Mouse (Mus musculus) CD4-positive, CD25-positive, alpha-beta regulatory T cell (primary cell): ENCODE data around the gene Gm21988. TPM values are rescaled to one million over a fixed set of nuclear protein-coding genes. Genes with fewer than 3 reads are reported as not detected.

Experiments used
- polyA plus RNA-seq: library from polyadenylated mRNA; unstranded; fragments of 100-300 nt; shearing (Covaris generic); gene quantifications from one replicate; pipeline ENCODE4 v1.2.1, GENCODE M21; 2017

Gene Gm21988
- polyA plus RNA-seq, result 6.1 TPM

DNA sequence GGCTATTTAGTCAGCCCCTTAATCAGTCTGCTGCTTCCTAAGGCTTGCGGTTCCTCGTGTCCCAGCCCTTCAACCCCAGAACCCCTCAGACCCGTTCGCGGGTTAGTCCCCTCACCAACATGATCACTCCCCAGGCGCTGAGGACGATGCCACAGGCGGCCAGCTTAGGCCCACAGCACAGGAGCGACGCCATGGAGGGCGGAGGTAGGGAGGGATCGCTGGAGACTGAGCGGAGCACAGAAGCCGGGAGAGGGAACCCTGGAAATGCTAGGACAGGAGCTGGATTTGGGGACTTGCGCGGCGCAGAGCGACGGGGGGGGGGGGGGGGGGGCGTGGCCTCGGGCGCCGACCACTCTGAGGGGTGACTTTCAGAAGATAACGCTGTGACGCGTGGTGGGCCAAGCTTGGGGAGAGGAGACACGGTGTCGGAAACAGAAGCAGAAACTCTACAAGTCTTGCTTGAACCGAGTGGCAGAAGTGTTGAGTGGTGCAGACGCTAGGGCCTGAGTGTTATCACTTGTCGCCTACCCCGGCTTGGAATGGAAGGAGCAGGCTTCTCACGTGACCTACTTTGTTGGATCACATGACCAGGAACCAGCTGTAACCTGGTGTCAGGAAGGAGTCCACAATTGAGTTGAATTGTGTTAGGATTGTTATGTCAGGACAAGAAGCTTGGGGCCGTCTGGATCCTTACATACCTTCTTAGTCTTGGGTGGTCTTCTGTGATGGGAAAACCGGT, at the start of gene Gm21988, which contains the start of gene Rnasek:
Gm21988 (minus strand) TSS at position 290 of the 739 bp plus-strand sequence.
Rnasek (minus strand) TSS at position 302 of the 739 bp plus-strand sequence.

DNA sequence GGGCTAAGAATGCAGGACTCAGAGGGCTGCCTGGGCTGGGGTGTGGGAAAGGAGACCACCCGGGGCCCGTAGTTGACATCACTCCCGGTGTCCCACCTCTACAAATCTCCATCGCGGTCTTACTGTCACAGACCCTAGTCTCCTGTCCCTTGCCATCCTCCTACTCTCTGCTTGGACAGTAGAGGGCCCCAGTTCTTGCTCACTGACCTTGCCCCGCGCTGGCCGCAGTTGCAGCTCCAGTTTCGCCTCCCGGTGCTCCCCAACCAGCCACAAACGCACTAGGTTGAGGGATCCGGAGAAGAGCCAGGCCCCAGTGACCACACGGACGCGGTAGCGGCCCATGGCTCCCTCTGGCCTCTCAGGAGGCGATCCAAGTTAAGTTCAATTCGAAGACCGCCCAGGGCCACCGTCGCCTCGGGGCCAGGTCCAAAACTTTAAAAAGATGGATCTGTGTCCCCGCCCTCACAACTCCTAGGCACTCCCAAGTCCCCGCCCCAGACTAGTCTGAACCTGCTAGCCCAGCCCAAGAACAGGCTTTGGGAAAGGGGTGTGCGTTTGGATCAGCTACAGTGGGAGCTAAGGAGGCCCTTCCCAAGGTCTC, 15.4 kb upstream of the Gm21988 start, which contains the start of gene Alox12:
Alox12 (minus strand) TSS at position 423 of the 601 bp plus-strand sequence.

DNA sequence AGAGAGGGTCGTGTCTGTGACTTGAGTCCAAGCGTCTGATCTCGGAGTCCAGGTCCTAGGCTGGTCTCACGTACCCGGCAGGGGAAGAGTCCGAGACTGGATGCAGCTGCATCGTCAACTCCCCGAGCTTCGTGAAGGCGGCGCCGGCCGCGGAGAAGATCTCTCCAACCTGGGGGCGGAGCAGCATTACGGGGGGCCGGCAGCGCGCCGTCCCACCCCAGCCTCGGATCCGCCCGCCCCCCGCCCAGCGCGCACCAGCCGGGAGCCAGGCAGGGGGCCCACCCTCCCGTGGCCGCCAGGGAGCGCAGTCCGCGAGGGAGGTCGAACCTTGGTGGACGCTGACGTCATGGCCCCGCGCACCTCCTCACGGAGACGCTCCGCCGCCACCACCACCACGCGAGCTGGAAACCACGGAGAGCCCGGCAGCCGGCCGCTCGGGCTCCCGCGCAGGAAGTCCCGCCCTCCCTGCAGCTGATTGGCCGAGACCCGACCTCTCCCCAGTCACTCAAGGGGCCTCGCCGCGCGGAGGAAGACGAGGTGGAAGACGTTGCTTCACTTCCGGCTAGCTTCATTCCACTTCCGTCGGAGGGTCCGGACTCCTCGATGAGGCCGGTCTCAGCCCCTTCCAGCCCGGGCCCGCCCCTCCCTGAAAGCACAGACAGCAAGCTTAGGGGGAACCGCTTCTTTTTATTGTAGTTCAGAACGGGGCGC, 2.0 kb downstream of the Gm21988 start, which contains the start of gene 0610010K14Rik:
0610010K14Rik (minus strand) TSS at position 458 of the 711 bp plus-strand sequence.

DNA sequence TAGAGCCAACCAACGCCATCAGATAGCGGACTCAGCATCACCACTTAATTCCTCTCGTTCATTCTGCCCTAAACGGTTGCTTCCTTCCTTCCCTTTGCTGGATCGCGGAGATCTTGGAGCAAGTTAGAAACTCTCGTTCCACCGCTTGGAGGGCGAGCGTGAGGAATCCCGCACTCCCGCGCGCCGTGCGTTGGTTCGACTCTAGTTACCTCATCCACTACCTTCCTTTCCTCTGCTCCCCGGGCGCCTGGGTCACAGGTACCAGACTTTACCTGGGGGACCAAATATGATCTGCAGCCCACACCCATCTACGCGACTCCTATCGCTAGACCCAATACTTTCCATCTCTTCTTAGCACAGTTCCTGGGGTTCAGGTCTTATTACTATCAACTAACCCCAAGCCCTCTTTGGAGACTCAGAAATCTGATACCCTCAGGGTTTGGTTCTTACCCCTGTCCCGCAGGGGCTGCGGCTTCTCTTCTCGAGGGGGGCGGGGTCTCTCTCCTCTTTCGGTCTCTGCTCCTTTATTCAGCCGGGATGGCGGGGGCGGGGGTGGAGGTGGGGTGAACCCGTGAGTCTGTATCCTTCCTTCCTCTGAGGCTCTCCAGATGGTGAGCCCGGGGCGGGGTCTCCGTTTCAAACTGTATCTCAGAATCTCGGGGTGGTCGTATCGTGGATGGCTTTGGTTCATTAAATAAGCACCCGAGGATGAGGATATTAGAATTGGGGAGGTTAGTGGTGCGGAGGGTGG, 10.2 kb downstream of the Gm21988 start, which contains the start of gene Bcl6b:
Bcl6b (minus strand) TSS at position 539 of the 751 bp plus-strand sequence.

DNA sequence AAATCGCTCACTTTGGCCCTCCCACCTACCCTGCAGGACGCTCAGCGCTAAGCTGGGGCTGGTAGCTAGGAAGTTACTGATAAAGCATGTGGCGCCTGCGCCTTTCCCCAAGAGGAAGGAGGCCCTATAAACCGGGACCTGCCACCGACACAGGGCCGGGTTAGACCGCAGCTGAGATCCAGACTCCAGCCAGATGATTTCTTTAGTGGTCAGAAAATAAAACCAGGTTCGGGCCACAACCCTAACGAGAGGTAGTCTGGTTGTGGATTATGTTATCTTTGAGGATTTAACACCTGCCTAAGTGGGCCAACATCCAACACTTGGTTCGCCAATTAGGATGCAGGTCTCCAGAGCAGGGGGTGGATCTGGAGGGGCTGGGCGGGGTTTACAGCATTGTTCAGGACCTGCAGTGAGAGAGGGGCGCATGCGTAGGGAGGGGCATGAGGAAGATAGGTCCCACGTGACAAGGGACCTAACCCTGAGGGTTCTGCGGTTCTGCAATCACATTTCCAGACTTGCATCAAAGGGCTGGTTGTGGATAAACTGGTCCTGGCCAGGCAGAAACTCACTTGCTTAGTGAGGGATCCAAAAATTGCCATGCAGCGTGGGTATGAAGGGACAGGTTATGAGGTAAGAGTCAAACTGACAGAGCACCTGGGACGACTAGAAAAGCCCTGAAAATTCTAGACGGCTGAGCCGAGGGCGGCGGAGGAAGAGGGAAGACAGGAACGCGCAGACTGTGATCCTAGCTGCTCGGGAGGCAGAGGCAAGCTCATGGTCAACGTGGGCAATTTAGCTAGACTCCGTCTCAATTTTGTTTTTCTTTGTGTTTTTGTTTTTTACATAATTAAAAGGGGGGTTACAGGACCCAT, 18.7 kb downstream of the Gm21988 start, which contains the start of gene Slc16a13:
Slc16a13 (minus strand) TSS at position 334 of the 872 bp plus-strand sequence.

DNA sequence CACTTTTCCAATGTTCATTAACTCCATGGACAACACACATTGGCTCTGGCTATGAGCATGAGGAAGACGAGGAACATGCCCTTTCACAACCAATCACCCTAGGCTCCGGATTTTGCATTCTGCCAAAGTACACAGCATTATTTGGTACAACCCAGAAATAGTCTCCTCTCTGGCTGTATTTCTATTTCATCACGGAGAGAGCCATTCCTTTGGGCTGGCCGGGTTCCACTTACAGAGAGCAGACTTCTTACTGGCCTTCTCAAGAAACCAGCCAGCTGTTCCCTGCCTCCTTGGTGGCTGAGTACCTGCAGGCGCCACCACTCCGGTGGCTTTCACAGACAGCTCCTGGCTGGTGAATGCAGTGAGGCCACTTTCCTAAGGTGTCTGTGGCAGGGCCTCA, 27.2 kb downstream of the Gm21988 start, which contains the start of gene Slc16a11:
Slc16a11 (plus strand) TSS at position 330 of the 400 bp plus-strand sequence.

Other genes starting within 250 kb of the Gm21988 start
- 380 TPM for gene Gabarap, start 248.7 kb downstream of the Gm21988 start, polyA plus RNA-seq
- 88.2 TPM for gene Phf23, start 244.1 kb downstream of the Gm21988 start, polyA plus RNA-seq
- 32.1 TPM for gene Dvl2, start 239.2 kb downstream of the Gm21988 start, polyA plus RNA-seq
- 110 TPM for gene Acadvl, start 224.4 kb downstream of the Gm21988 start, polyA plus RNA-seq
- gene Dlg4, start 222.9 kb downstream of the Gm21988 start, polyA plus RNA-seq, result 6.1 TPM
- gene Asgr1, start 185.7 kb downstream of the Gm21988 start, polyA plus RNA-seq, result not detected
- not detected for gene Asgr2, start 147.2 kb downstream of the Gm21988 start, polyA plus RNA-seq
- gene Mgl2, start 109.5 kb downstream of the Gm21988 start, polyA plus RNA-seq, result not detected
- gene Clec10a, start 83.6 kb downstream of the Gm21988 start, polyA plus RNA-seq, result not detected
- gene Slc16a11, start 27.1 kb downstream of the Gm21988 start, polyA plus RNA-seq, result 0.47 TPM
- gene Slc16a13, start 18.8 kb downstream of the Gm21988 start, polyA plus RNA-seq, result 3.4 TPM
- not detected for gene Bcl6b, start 10.0 kb downstream of the Gm21988 start, polyA plus RNA-seq
- gene 0610010K14Rik, start 1.9 kb downstream of the Gm21988 start, polyA plus RNA-seq, result 185 TPM
- gene Rnasek, start within 50 bp of the Gm21988 start, polyA plus RNA-seq, result 266 TPM
- 0.17 TPM for gene Alox12, start 15.5 kb upstream of the Gm21988 start, polyA plus RNA-seq
- gene Alox12e, start 82.8 kb upstream of the Gm21988 start, polyA plus RNA-seq, result not detected
- 0.41 TPM for gene Alox15, start 112.2 kb upstream of the Gm21988 start, polyA plus RNA-seq
- 13.5 TPM for gene Pelp1, start 170.2 kb upstream of the Gm21988 start, polyA plus RNA-seq
- 284 TPM for gene Arrb2, start 192.8 kb upstream of the Gm21988 start, polyA plus RNA-seq
- 70.2 TPM for gene Med11, start 212.1 kb upstream of the Gm21988 start, polyA plus RNA-seq
- 0.13 TPM for gene Zmynd15, start 219.6 kb upstream of the Gm21988 start, polyA plus RNA-seq
- 1.1 TPM for gene Cxcl16, start 220.2 kb upstream of the Gm21988 start, polyA plus RNA-seq